Mouse (Mus musculus) liver, embryonic 11.5 days (tissue): ENCODE measurements at regions not wholly inside any gene's neighbourhood (a gene's known extent, or its start where the extent isn't known, plus 50 kb on each side); places are given as distances from the start of the nearest gene placed in this dataset.

Source experiments
- ATAC-seq: fragments of 200-750 bp; cut with Nextera tagmentation; replicated peaks from 2 replicates; pipeline ENCODE4 v1.8.0; 2017; ENCODE audit warnings: moderate number of reproducible peaks, mild to moderate bottlenecking, moderate TSS enrichment, moderate library complexity; ENCODE audit not compliant: low FRiP score
- DNase-seq: peaks from one replicate; pipeline ENCODE4 v3.0.0-alpha.2; 2017; ENCODE audit warnings: low spot score
- H3K27ac ChIP-seq: fragments of 300-500 bp; sonication (generic); 2 replicates; pipeline ENCODE4 v1.5.1; 2014; ENCODE audit warnings: mild to moderate bottlenecking, low read depth, low read length, control low read depth
- H3K27me3 ChIP-seq: fragments of 300-500 bp; sonication (generic); replicated peaks from 2 replicates; pipeline ENCODE4 v1.6.1; 2014; ENCODE audit warnings: low read length, mixed read lengths; ENCODE audit not compliant: control insufficient read depth, insufficient read depth
- H3K36me3 ChIP-seq: fragments of 300-500 bp; sonication (generic); 2 replicates; pipeline ENCODE4 v1.6.1; 2014; ENCODE audit warnings: mild to moderate bottlenecking, low read length, moderate library complexity, mixed read lengths; ENCODE audit not compliant: control insufficient read depth, insufficient read depth
- H3K4me1 ChIP-seq: fragments of 300-500 bp; sonication (generic); replicated peaks from 2 replicates; pipeline ENCODE4 v1.6.1; 2014; ENCODE audit warnings: low read length, mixed read lengths; ENCODE audit not compliant: control insufficient read depth, insufficient read depth
- H3K4me2 ChIP-seq: fragments of 300-500 bp; sonication (generic); 2 replicates; pipeline ENCODE4 v1.6.1; 2014; ENCODE audit warnings: mild to moderate bottlenecking, control low read depth, moderate library complexity
- H3K4me3 ChIP-seq: fragments of 300-500 bp; sonication (generic); 2 replicates; pipeline ENCODE4 v1.5.1; 2014; ENCODE audit warnings: low read depth, low read length, control low read depth
- H3K9ac ChIP-seq: fragments of 300-500 bp; sonication (generic); 2 replicates; pipeline ENCODE4 v1.6.1; 2014; ENCODE audit warnings: low read depth, low read length, control low read depth
- H3K9me3 ChIP-seq: fragments of 300-500 bp; sonication (generic); 2 replicates; pipeline ENCODE4 v1.6.1; 2016; ENCODE audit warnings: low read length, inconsistent platforms, mixed read lengths; ENCODE audit not compliant: control insufficient read depth
- WGBS: fragments of 180-500 bp; shearing (Covaris S2); extraction: QIAGEN DNeasy Blood & Tissue Kit; methylation state at CpG from one replicate; pipeline ENCODE4 v1.1.7; 2014; 5-methylcytosine and 5-hydroxymethylcytosine counted together

GRCm38 (mm10) chr13:51983002-51983401 is 136.5 kb downstream of the Gadd45g start:
- Histone ChIP-seq H3K4me1 (peaks cover 10% of the 10 kb centered on the region), H3K4me3 (no peak overlapping the region), H3K36me3 (no peaks in the 10 kb centered on the region), H3K27me3 (no peaks in the 10 kb centered on the region), H3K9ac (no peak overlapping the region), H3K27ac (no peak overlapping the region), H3K4me2 (no peak overlapping the region), H3K9me3 (no peaks in the 10 kb centered on the region)
- no peak for ATAC-seq
- 80% methylated on average over 8 of the region's 8 CpGs for WGBS
- DNase-seq, result no peak

DNA sequence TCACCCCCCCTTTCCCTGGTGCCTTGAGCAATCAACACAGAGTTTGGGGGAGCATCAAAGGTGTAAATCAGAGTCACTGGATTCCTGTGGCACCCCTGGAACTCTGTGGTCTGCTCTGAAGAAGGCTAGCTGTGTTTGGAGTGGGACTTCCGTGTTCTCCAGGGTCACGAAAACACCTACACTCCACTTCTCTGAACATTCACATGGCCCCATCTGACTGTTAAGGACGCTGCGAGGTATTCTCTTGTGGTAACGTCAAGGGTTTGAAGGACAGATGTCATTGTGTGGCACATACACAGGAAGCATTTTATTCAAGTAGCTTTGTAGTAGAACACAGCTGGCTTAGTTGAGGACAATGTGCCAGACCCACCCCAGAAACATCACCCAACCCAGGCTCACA is 137.1 kb downstream of the Gadd45g start:
- no peak for ATAC-seq
- 84% methylated on average over 5 of the region's 5 CpGs for WGBS

DNA sequence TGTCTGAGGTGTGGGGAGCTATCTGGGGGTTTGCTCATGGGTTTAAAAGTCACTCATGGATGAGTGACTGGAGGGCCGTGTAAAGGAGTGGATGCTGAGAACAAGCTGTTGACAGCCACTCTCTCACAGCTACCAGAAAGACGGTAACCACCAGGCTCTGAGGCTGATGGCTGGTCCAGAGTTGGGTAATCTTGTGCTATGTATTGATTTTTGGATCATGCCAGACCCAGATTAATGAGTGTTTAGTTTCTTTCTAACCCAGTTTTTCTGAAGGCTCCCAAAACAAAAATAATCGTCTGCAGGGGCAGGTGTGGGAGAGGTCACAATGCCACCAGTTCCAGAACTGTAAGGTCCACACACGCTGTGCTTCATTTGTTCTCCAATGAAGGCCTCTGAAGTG is 144.9 kb downstream of the Gadd45g start:
- Histone ChIP-seq H3K27ac (no peak overlapping the region), H3K4me3 (no peak overlapping the region), H3K36me3 (no peaks in the 10 kb centered on the region), H3K9me3 (no peaks in the 10 kb centered on the region), H3K4me1 (no peaks in the 10 kb centered on the region; the same call in 1 of the 2 replicates), H3K9ac (no peak overlapping the region), H3K4me2 (no peak overlapping the region), H3K27me3 (no peaks in the 10 kb centered on the region)
- WGBS, result 79% methylated on average over 4 of the region's 4 CpGs
- DNase-seq, result no peak
- ATAC-seq, result no peak

More for the DNA sequence above, 137.1 kb downstream of the Gadd45g start:
- Histone ChIP-seq H3K9ac (no peak overlapping the region), H3K4me1 (peaks cover 10% of the 10 kb centered on the region), H3K4me2 (no peak overlapping the region), H3K9me3 (no peaks in the 10 kb centered on the region), H3K4me3 (no peak overlapping the region), H3K27me3 (no peaks in the 10 kb centered on the region), H3K27ac (no peak overlapping the region), H3K36me3 (no peaks in the 10 kb centered on the region)
- DNase-seq, result no peak

- no peaks in the 10 kb centered on the region for H3K36me3 ChIP-seq
- 79% methylated on average over 6 of the region's 6 CpGs for WGBS
- ATAC-seq (no peak), DNase-seq (no peak)
- H3K4me3 ChIP-seq, result no peak overlapping the region
- H3K9me3 ChIP-seq, result no peaks in the 10 kb centered on the region
- no peak overlapping the region for H3K4me2 ChIP-seq
- no peak overlapping the region for H3K27ac ChIP-seq
- no peaks in the 10 kb centered on the region for H3K27me3 ChIP-seq
- no peak overlapping the region for H3K9ac ChIP-seq
- no peaks in the 10 kb centered on the region; the same call in 1 of the 2 replicates for H3K4me1 ChIP-seq
Measured at GRCm38 (mm10) chr13:51992878-51993277, 146.4 kb downstream of the Gadd45g start.

- no peak overlapping the region for H3K27ac ChIP-seq
- no peaks in the 10 kb centered on the region for H3K36me3 ChIP-seq
- H3K4me1 ChIP-seq, result no peaks in the 10 kb centered on the region; the same call in 1 of the 2 replicates
- H3K9me3 ChIP-seq, result no peaks in the 10 kb centered on the region
- no peaks in the 10 kb centered on the region for H3K27me3 ChIP-seq
- H3K9ac ChIP-seq, result no peak overlapping the region
- no peak overlapping the region for H3K4me3 ChIP-seq
- ATAC-seq (no peak), DNase-seq (no peak)
- WGBS, result 41% methylated on average over 4 of the region's 4 CpGs
- no peak overlapping the region for H3K4me2 ChIP-seq
Measured at GRCm38 (mm10) chr13:51996163-51996562, 149.7 kb downstream of the Gadd45g start.

DNA sequence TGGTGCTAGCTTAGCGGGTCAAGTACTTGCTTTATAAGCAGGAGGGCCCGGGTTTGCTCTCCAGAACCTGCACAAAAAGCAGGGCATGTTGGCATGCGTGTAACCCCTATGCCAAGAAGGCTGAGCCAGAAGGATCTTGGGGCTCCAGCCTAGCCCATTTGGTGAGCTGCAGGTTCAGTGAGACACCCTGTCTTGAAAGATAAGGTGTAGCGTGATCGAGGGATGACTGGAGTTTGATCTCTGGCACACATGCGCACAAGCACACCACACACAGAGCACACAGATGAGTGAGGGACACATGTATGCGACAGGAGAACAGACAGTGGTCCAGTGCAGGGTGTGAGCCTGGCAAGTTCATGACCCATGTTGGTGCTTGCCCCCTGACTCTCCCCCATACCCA is 152.1 kb downstream of the Gadd45g start:
- DNase-seq, result no peak
- 78% methylated on average over 7 of the region's 7 CpGs for WGBS
- no peak for ATAC-seq
- Histone ChIP-seq H3K4me1 (no peaks in the 10 kb centered on the region), H3K36me3 (no peaks in the 10 kb centered on the region), H3K9ac (no peak overlapping the region), H3K4me3 (no peak overlapping the region), H3K9me3 (no peaks in the 10 kb centered on the region), H3K27me3 (no peaks in the 10 kb centered on the region), H3K4me2 (no peak overlapping the region), H3K27ac (no peak overlapping the region)

DNA sequence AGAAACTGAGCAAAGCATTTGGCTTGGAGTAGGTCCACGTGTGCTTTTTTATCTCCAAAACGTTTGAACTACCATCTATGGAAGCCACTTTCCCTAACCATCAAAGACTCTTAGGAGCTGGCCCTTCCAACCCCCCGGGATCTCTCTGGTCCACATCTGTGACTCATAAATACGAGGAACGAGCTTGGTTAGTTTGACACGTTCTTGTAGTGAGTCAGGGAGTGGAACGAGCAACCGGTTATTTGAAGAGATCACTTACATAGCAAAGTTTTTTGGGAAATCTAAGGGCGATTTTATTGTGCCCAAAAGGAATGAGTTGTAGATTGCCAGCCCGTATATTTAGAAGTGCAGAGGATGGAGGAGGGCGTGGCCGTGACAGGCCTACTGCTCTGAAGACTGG is 155.3 kb downstream of the Gadd45g start:
- Histone ChIP-seq H3K27ac (no peak overlapping the region), H3K4me3 (no peak overlapping the region), H3K36me3 (no peaks in the 10 kb centered on the region), H3K4me1 (no peaks in the 10 kb centered on the region; the same call in 1 of the 2 replicates), H3K9ac (no peak overlapping the region), H3K4me2 (no peak overlapping the region), H3K27me3 (no peaks in the 10 kb centered on the region), H3K9me3 (no peaks in the 10 kb centered on the region)
- ATAC-seq (no peak), DNase-seq (no peak)
- 75% methylated on average over 12 of the region's 12 CpGs for WGBS

- no peaks in the 10 kb centered on the region for H3K9me3 ChIP-seq
- peaks cover 3% of the 10 kb centered on the region for H3K4me1 ChIP-seq
- ATAC-seq (no peak), DNase-seq (no peak)
- no peak overlapping the region for H3K4me2 ChIP-seq
- H3K27ac ChIP-seq, result no peak overlapping the region
- H3K36me3 ChIP-seq, result no peaks in the 10 kb centered on the region
- H3K27me3 ChIP-seq, result no peaks in the 10 kb centered on the region
- 53% methylated on average over 5 of the region's 5 CpGs for WGBS
- no peak overlapping the region for H3K4me3 ChIP-seq
- no peak overlapping the region for H3K9ac ChIP-seq
Measured at GRCm38 (mm10) chr13:52003946-52004539, 157.6 kb downstream of the Gadd45g start.

GRCm38 (mm10) chr13:52007585-52008395 is 161.3 kb downstream of the Gadd45g start:
- no peak for ATAC-seq
- H3K27me3 ChIP-seq, result no peaks in the 10 kb centered on the region
- H3K9me3 ChIP-seq, result no peaks in the 10 kb centered on the region
- H3K4me1 ChIP-seq, result peaks cover 3% of the 10 kb centered on the region
- no peak overlapping the region for H3K4me3 ChIP-seq
- DNase-seq, result no peak
- H3K4me2 ChIP-seq, result no peak overlapping the region
- no peak overlapping the region for H3K27ac ChIP-seq
- no peaks in the 10 kb centered on the region for H3K36me3 ChIP-seq
- 63% methylated on average over 6 of the region's 6 CpGs for WGBS
- no peak overlapping the region for H3K9ac ChIP-seq
